Mouse (Mus musculus) B cell, adult 67 days (primary cell): Measurements from ENCODE around the gene Psmd2. TPM values are rescaled to one million over a fixed set of nuclear protein-coding genes. Genes with fewer than 3 reads are reported as not detected.

Source experiments
- total RNA-seq, 2 experiments: library from RNA; stranded (reverse); gene quantifications; 4 replicates each; pipeline ENCODE4 v1.2.4; 2023

Psmd2 gene
- total RNA-seq, result 100 to 1,000 TPM; 113 to 130 TPM

DNA sequence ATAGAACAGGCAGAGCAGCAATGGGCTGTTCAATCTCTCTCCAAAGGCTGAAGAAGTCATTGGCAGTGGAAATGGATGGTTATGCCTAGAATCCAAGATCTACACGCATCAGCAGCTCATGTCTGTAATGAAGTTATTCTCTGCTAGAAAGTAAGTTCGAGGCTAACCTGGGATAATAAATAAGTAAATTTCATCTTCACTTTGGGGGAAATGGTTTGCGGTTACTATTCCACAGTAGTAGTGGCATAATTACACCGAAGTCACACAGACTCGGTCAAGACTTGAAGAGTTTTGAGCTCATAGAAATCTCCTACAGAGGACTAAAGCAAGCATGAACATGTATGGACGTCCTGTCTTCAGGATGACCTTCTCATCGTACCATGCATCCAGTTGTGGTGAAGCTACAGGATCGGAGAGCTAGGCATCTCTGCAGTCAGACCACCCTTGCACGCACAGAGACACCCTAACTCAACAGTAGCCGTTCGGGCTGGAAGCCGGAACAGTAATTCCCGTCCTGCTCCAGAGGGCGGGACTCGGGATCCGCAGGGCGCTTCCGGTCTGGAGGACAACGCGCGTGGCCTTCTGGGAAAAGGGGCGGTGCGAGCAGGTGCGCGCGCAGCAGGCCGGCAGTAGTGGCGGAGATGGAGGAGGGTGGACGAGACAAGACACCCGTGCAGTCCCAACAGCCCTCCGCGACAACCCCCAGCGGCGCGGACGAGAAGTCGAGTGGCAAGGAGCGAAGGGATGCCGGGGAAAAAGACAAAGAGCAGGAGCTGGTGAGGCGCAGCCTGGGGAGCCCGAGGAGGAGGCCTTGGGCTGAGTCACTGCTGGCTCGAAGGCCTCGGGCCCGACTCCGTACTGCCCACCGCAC is at the start of gene Psmd2:
TSS of gene Psmd2 (plus strand) at position 577 of the 871 bp plus-strand sequence.

DNA sequence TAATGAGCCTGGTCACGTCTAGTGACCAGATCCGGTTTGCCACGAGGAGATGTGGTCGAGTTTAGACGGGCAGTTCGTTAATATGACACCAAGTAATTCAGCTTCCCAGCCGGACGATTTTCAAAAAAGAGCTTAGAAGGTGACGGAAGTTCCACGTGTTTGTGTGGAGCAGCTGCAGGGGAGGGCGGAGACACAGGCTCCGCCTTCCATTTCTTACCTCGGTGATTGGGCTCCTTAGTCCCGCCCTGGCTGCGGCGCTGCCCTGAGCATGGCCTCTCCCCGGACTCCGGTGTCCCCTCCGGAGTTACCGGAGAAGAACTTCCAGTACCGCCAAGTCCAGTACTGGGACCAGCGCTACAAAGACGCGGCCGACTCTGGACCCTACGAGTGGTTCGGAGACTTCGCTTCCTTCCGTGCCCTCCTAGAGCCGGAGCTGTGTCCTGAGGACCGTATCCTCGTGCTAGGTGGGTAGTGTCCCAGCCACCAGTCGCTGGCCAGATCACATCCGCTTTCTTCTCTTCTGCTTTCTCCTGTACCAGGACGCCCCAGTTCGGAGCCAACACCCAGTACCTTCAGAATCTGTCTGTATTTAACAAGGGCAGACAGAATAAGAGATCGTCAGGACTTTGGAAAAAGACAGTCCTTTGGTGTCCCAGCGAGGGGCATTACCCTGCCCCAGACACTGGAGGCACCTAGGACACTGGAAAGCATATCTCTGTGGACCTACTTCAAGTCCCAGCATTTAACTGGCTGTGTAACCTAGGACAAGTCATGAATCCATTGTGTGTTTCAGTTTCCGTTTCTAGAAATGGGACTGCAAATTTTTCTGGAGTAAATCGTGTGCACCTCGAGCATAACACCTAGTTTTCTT is 39.9 kb upstream of the Psmd2 start, which contains the start of the genes Eef1akmt4, Gm49333 and Alg3:
TSS of gene Eef1akmt4 (plus strand) at position 237 of the 871 bp plus-strand sequence.
TSS of gene Gm49333 (plus strand) at position 254 of the 871 bp plus-strand sequence.
TSS of gene Alg3 (minus strand) at position 379 of the 871 bp plus-strand sequence.

DNA sequence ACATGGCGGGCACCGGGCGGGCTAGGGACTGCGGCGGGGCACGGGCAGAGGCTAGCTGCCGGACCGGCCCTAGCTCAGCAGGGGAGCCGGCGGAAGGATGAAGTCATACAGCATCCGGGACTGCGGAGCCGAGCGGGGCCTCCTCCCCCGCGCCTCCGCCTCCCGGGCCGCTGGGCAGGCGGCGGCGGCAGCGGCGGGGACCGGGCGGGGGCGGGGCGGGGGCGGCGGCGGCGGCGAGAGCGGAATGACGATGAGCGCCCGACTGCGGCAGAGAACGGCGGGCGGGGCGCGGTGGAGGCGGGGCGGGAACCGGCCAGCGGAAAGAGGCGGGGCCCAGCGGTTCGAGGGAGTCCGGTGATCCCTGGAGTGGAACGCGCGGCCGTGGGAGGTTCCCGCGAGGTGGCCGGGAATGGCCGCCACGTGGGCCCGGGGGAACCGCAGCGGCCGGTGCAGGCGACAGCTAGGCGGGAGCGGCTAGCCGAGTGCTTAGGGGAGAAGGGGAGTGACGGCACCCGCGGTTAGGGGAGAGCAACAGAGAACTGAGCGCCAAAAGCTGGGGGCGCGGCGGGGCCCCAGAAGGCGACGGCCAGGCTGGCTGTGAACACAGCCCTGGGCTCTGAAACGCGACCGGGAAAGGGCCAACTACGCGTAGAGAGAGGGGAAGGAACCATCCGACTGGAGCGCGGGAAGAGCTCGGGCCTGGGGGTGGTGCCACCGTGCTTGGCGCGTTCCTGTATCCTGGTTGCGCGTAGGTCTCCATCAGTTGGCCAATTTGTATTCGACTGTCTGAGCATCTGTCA is 30.1 kb upstream of the Psmd2 start, which contains the start of gene Camk2n2:
TSS of gene Camk2n2 (minus strand) at position 97 of the 800 bp plus-strand sequence.

DNA sequence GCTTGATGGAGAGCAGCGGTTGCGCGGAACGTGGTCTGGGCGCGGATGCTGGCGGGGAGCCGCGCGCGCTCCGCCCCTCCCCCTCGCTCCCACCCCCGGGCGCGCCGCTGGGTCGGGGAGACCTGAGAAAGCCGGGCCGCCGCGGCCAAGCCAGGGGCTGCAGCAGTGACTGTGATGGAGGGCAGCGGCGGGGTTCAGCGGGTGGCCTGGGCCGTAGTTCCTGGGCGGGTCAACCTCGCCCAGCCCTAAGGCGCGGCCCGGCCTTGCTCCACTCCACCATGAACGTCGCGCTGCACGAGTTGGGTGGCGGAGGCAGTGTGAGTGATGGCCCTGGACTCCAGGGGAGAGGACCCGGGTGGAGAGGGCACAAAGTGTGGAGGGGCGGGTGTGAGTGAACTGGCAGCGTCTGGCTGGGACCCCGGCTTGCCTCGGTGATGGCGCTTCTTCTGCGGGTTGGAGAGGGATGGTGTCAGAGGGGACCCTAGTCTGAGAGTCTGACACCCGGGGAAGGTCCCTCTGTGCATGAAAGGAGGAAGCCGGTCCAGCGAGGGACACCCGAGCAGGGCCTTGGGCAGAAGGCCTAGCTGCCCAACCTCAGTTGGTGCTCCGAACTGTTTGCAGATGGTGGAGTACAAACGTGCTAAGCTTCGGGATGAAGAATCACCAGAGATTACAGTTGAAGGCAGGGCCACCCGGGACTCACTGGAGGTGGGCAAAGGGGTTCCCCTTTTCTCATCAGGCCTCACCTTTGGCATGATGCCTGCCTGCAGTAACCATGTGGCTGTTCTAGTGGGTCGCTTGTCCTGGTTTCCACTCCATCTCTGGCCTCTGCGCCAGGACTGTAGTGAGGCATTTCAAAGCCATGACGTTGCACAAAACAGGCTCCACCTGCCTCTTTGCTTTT is 21.5 kb upstream of the Psmd2 start, which contains the start of gene Ece2:
TSS of gene Ece2 (plus strand) at position 98 of the 904 bp plus-strand sequence.

DNA sequence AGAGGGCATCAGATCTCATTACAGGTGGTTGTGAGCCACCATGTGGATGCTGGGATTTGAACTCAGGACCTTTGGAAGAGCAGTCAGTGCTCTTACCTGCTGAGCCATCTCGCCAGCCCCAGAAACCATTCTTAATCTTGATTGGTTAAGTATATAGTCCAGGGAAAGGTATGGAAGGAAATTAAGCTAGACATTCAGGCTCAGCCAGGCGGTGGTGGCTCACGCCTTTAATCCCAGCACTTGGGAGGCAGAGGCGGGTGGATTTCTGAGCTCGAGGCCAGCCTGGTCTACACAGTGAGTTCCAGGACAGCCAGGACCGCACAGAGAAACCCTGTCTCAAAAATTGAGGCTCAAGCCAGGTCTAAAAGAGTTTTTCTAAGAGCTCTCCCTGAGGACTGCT is 16.6 kb downstream of the Psmd2 start, which contains the start of gene Eif4g1:
TSS of gene Eif4g1 (plus strand) at position 301 of the 400 bp plus-strand sequence.

DNA sequence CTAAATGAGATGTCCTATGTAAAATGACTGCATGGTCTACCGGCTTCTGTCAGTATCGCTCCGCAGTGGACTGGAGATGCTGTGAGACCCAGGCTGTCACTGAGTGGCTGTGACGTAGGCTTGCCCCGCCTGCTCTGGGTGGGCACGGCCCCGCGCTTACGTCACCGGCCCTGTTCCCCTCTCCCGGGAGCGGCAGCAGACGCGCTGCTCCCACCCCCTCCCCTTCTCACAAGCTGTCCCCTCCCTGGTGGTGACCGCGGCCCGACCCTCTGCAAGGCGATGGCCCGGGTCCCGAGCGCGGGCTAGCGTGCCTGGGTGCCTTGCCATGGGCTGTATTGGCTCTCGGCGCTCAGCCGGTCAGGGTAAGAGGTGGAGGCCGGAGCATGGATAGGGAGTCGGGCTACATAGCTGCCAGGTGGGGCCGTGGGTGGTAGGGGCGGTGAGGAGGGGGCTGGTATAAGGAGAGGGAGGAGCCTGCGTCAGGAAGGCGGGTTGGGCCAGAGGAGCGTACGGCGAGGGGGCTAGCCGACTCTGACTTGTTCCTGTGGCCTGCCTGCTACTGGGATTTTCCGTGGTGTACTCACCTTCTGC is 41.8 kb downstream of the Psmd2 start, which contains the start of gene Fam131a:
TSS of gene Fam131a (plus strand) at position 131 of the 591 bp plus-strand sequence.

Other genes with a start within 250 kb of the Psmd2 start
- 10 to 100 TPM; 26.9 to 35.2 TPM for gene Abcc5, start 225.3 kb upstream of the Psmd2 start, total RNA-seq
- gene Eif2b5, start 152.8 kb upstream of the Psmd2 start, total RNA-seq, result 10 to 100 TPM; 45.2 to 48.4 TPM
- gene Dvl3, start 134.7 kb upstream of the Psmd2 start, total RNA-seq, result 10 to 100 TPM; 44.6 to 48.6 TPM
- 100 to 1,000 TPM; 196 to 208 TPM for gene Ap2m1, start 116.2 kb upstream of the Psmd2 start, total RNA-seq
- gene Abcf3, start 103.1 kb upstream of the Psmd2 start, total RNA-seq, result 100 to 1,000 TPM; 121 to 127 TPM
- gene Vwa5b2, start 62.2 kb upstream of the Psmd2 start, total RNA-seq, result under 1 TPM in 1 of 2 experiments, not detected in 1; 0.27 TPM
- 1 to 10 TPM; 3.9 to 4.0 TPM for gene Eef1akmt4, start 40.1 kb upstream of the Psmd2 start, total RNA-seq
- not detected for gene Gm49333, start 40.0 kb upstream of the Psmd2 start, total RNA-seq
- gene Alg3, start 39.9 kb upstream of the Psmd2 start, total RNA-seq, result 10 to 100 TPM; 10.9 to 13.9 TPM
- not detected for gene Camk2n2, start 30.4 kb upstream of the Psmd2 start, total RNA-seq
- not detected for gene Ece2, start 21.8 kb upstream of the Psmd2 start, total RNA-seq
- 100 to 1,000 TPM; 321 to 333 TPM for gene Eif4g1, start 16.7 kb downstream of the Psmd2 start, total RNA-seq
- 1 to 10 TPM; 1.2 to 4.0 TPM for gene Fam131a, start 41.6 kb downstream of the Psmd2 start, total RNA-seq
- 10 to 100 TPM; 12.8 to 16.9 TPM for gene Polr2h, start 66.0 kb downstream of the Psmd2 start, total RNA-seq
- gene Clcn2, start 66.1 kb downstream of the Psmd2 start, total RNA-seq, result 1 to 10 TPM; 3.5 to 3.9 TPM
- gene Chrd, start 81.5 kb downstream of the Psmd2 start, total RNA-seq, result not detected
- not detected for gene Thpo, start 82.9 kb downstream of the Psmd2 start, total RNA-seq